In genomic region chr12:51970352-51971069, GRCm38 (mm10) we compare ENCODE assay signal across 7 mouse cellular contexts. TPM values are rescaled to one million over a fixed set of nuclear protein-coding genes. Genes with fewer than 3 reads are reported as not detected.
DNase-seq lines count a peak whose midpoint lies in the region; ATAC-seq and TF ChIP-seq lines count a peak whose summit lies in the region.

No protein-coding gene starts in this region.

- peak overlapping the region; percentile 50; the same call in 1 of the 2 replicates for H3K27ac ChIP-seq in cortical plate, adult 2 months (ENCODE audit: insufficient read depth, low read length)
- H3K27ac ChIP-seq in hindbrain, embryonic 16.5 days (ENCODE audit: low read depth, low read length) = peak overlapping the region; percentile 87

- H3K36me3 ChIP-seq in hindbrain, embryonic 16.5 days (ENCODE audit: control insufficient read depth, insufficient read depth, low read length) = no peaks in the 10 kb centered on the region

- ATAC-seq in hindbrain, embryonic 16.5 days = no peak
- peak; percentile 39 for ATAC-seq in megakaryocyte-erythroid progenitor cell, adult 5-6 weeks (replicated peaks; ENCODE audit: low FRiP score, low TSS enrichment, poor library complexity, severe bottlenecking)

- DNase-seq in spleen, postnatal 4 days (ENCODE audit: low spot score in 2 of 2) = peak; percentile 55 to 84
- no peak for DNase-seq in spleen, adult 12 weeks (ENCODE audit: low spot score)
- DNase-seq in right cerebral cortex, adult 2 months (ENCODE audit: low spot score in 2 of 2) = no peak
- DNase-seq in thymus, postnatal 14 days = no peak

- H3K27me3 ChIP-seq in hindbrain, embryonic 16.5 days (replicated peaks; ENCODE audit: control insufficient read depth, insufficient read depth, low read length) = no peaks in the 10 kb centered on the region

- peak overlapping the region; percentile 73 for H3K4me3 ChIP-seq in cortical plate, adult 2 months (ENCODE audit: insufficient read depth, low read length)
- peak overlapping the region; percentile 99 for H3K4me3 ChIP-seq in hindbrain, embryonic 16.5 days (ENCODE audit: low read length)

- H3K9ac ChIP-seq in hindbrain, embryonic 16.5 days (ENCODE audit: low read depth, low read length) = peak overlapping the region; percentile 94

- no peak for TF ChIP-seq CTCF in cortical plate, adult 2 months (IDR thresholded peaks at IDR 0.05; ENCODE audit: extremely low read depth, insufficient read depth, low read length)

- H3K9me3 ChIP-seq in hindbrain, embryonic 16.5 days (ENCODE audit: control insufficient read depth, low read length) = no peaks in the 10 kb centered on the region; the same call in 1 of the 2 replicates

- H3K4me2 ChIP-seq in hindbrain, embryonic 16.5 days (ENCODE audit: low read length) = peak overlapping the region; percentile 78

- H3K4me1 ChIP-seq in cortical plate, adult 2 months (ENCODE audit: control insufficient read depth, insufficient read depth, low read length) = no peaks in the 10 kb centered on the region
- H3K4me1 ChIP-seq in hindbrain, embryonic 16.5 days (ENCODE audit: control insufficient read depth, insufficient read depth, low read depth, low read length) = peaks cover 5% of the 10 kb centered on the region

- 2% methylated on average over 34 of the region's 35 CpGs for WGBS in hindbrain, embryonic 16.5 days

- no peak for TF ChIP-seq POLR2A in cortical plate, adult 2 months (IDR thresholded peaks at IDR 0.05; ENCODE audit: extremely low read depth, insufficient read depth, low read length)

RNA-seq across cellular contexts. Expression of gene Heatr5a, which starts 0.6 kb away (rescaled TPM):
- polyA plus RNA-seq in cortical plate, adult 2 months (2012; rRNA removed) = 6.3 and 8.2 TPM in 2 replicates
- 5.0 and 5.9 TPM in 2 replicates for polyA plus RNA-seq in hindbrain, embryonic 16.5 days (2015; fragmentation: Nextera tagmentation; extraction: Ambion mirVana)
- 76.2 and 112 TPM in 2 replicates for total RNA-seq in megakaryocyte-erythroid progenitor cell, adult 5-6 weeks (2014; fragmentation: Nextera tagmentation)
- total RNA-seq in megakaryocyte-erythroid progenitor cell, adult 5-6 weeks (2017) = 54.3 and 57.2 TPM in 2 replicates

RNA-seq across cellular contexts. Expression of gene Dtd2, which starts 35.8 kb away (rescaled TPM):
- polyA plus RNA-seq in cortical plate, adult 2 months (2012; rRNA removed) = 11.7 and 12.4 TPM in 2 replicates
- 19.5 and 20.3 TPM in 2 replicates for polyA plus RNA-seq in hindbrain, embryonic 16.5 days (2015; fragmentation: Nextera tagmentation; extraction: Ambion mirVana)
- 8.5 and 9.8 TPM in 2 replicates for total RNA-seq in megakaryocyte-erythroid progenitor cell, adult 5-6 weeks (2014; fragmentation: Nextera tagmentation)
- total RNA-seq in megakaryocyte-erythroid progenitor cell, adult 5-6 weeks (2017) = 15.4 and 29.9 TPM in 2 replicates

RNA-seq across cellular contexts. Expression of gene Gpr33, which starts 57.4 kb away (rescaled TPM):
- not detected in 2 replicates for polyA plus RNA-seq in cortical plate, adult 2 months (2012; rRNA removed)
- polyA plus RNA-seq in hindbrain, embryonic 16.5 days (2015; fragmentation: Nextera tagmentation; extraction: Ambion mirVana) = not detected in 2 replicates
- total RNA-seq in megakaryocyte-erythroid progenitor cell, adult 5-6 weeks (2014; fragmentation: Nextera tagmentation) = not detected in 2 replicates
- not detected in 2 replicates for total RNA-seq in megakaryocyte-erythroid progenitor cell, adult 5-6 weeks (2017)

Comparison
In these comparisons a context has a peak if more than half of its experiments do, and no peak if none do; other contexts are left out.
1. DNase-seq: peak in spleen, postnatal 4 days (2 of 2); none in spleen, adult 12 weeks (single experiment), right cerebral cortex, adult 2 months (0 of 2) and thymus, postnatal 14 days (single experiment).